Mouse (Mus musculus) forebrain, embryonic 14.5 days (tissue): ENCODE results near the gene Nckap1l. TPM values are rescaled to one million over a fixed set of nuclear protein-coding genes. Genes with fewer than 3 reads are reported as not detected.

Experiments used
- ATAC-seq: fragments of 200-750 bp; cut with Nextera tagmentation; 2 replicates; pipeline ENCODE4 v1.8.0; 2017; ENCODE audit warnings: mild to moderate bottlenecking, moderate library complexity
- DNase-seq: peaks from one replicate; pipeline ENCODE4 v3.0.0-alpha.2; 2015; ENCODE audit warnings: low spot score
- H3K27ac ChIP-seq: fragments of 300-500 bp; sonication (generic); 2 replicates; pipeline ENCODE4 v1.5.1; 2014; ENCODE audit warnings: low read depth, mild to moderate bottlenecking, control low read depth, low read length, moderate library complexity
- H3K27me3 ChIP-seq: fragments of 300-500 bp; sonication (generic); replicated peaks from 2 replicates; pipeline ENCODE4 v1.6.1; 2014; ENCODE audit warnings: low read length, control low read depth, mixed read lengths; ENCODE audit not compliant: control insufficient read depth, insufficient read depth
- H3K36me3 ChIP-seq: fragments of 300-500 bp; sonication (generic); 2 replicates; pipeline ENCODE4 v1.6.1; 2014; ENCODE audit warnings: low read length, control low read depth; ENCODE audit not compliant: control insufficient read depth, insufficient read depth
- H3K4me1 ChIP-seq: fragments of 300-500 bp; sonication (generic); 2 replicates; pipeline ENCODE4 v1.6.1; 2014; ENCODE audit warnings: antibody characterized with exemption, low read length, control low read depth; ENCODE audit not compliant: control insufficient read depth, insufficient read depth
- H3K4me2 ChIP-seq: fragments of 300-500 bp; sonication (generic); 2 replicates; pipeline ENCODE4 v1.6.1; 2014; ENCODE audit warnings: mild to moderate bottlenecking, control low read depth, low read length
- H3K4me3 ChIP-seq: fragments of 300-500 bp; sonication (generic); 2 replicates; pipeline ENCODE4 v1.5.1; 2014; ENCODE audit warnings: low read depth, low read length, control low read depth
- H3K9ac ChIP-seq: fragments of 300-500 bp; sonication (generic); 2 replicates; pipeline ENCODE4 v1.6.1; 2014; ENCODE audit warnings: mild to moderate bottlenecking, low read length, control low read depth, moderate library complexity
- H3K9me3 ChIP-seq: fragments of 300-500 bp; sonication (generic); replicated peaks from 2 replicates; pipeline ENCODE4 v1.6.1; 2016; ENCODE audit warnings: low read length, control low read depth, mixed read lengths; ENCODE audit not compliant: control insufficient read depth
- WGBS: fragments of 180-500 bp; shearing (Covaris S2); extraction: QIAGEN DNeasy Blood & Tissue Kit; methylation state at CpG from one replicate; pipeline ENCODE4 v1.1.7; 2014; 5-methylcytosine and 5-hydroxymethylcytosine counted together
- polyA plus RNA-seq: library from polyadenylated mRNA; unstranded; fragments of >200 nt; fragmentation: Nextera tagmentation; extraction: Ambion mirVana; gene quantifications from 2 replicates; pipeline ENCODE4 v1.2.1, GENCODE M21; 2014

Nckap1l gene
- polyA plus RNA-seq, 1 experiment from 2014 or later = 1.9 TPM

- WGBS = 57% methylated on average over 1 of the region's 1 CpGs
- H3K4me1 ChIP-seq = peaks cover 12% of the 10 kb centered on the region; the same call in 1 of the 2 replicates
- H3K4me3 ChIP-seq = no peak overlapping the region
- H3K9ac ChIP-seq = no peak overlapping the region
- DNase-seq (no peak), ATAC-seq (no peak)
- no peaks in the 10 kb centered on the region for H3K36me3 ChIP-seq
- H3K27me3 ChIP-seq = no peaks in the 10 kb centered on the region
- H3K27ac ChIP-seq = no peak overlapping the region
- no peak overlapping the region for H3K4me2 ChIP-seq
- no peaks in the 10 kb centered on the region for H3K9me3 ChIP-seq
These were observed 33.1 kb downstream of the Nckap1l start for GRCm38 (mm10) chr15:103486658-103487057.

DNA sequence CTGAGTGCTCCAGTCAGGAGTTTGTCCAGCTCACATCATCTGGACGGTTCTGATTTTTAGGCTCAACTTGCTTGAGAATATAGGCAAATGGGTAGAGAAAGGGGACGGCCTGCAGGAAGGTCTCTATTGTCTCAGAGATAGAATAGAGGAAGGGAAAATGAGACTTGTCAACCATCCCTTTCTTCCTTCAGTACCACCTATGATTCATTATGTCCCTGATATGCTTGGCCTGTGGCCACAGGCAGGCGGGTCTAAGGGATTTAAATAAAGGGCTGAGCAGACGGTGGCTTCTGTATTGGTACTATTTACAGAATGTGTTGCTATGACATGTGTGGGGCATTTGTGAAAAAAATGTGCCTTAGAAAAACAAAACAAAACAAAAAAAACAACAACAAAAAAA lies 34.7 kb downstream of the Nckap1l start:
- H3K9me3 ChIP-seq = no peaks in the 10 kb centered on the region
- ATAC-seq = no peak

GRCm38 (mm10) chr15:103496204-103497140 lies 42.9 kb downstream of the Nckap1l start:
- WGBS = 52% methylated on average over 10 of the region's 10 CpGs
- H3K27ac ChIP-seq = no peak overlapping the region
- H3K27me3 ChIP-seq = no peaks in the 10 kb centered on the region
- DNase-seq (no peak), ATAC-seq (0 out of 2 replicates have a peak, but pooled peaks have one; percentile 26)
- peaks cover 14% of the 10 kb centered on the region for H3K4me1 ChIP-seq
- no peak overlapping the region for H3K9ac ChIP-seq
- no peaks in the 10 kb centered on the region for H3K36me3 ChIP-seq
- H3K9me3 ChIP-seq = no peaks in the 10 kb centered on the region
- no peak overlapping the region for H3K4me2 ChIP-seq
- H3K4me3 ChIP-seq = no peak overlapping the region

More for the DNA sequence above, 34.7 kb downstream of the Nckap1l start:
- H3K36me3 ChIP-seq = no peaks in the 10 kb centered on the region
- H3K27me3 ChIP-seq = no peaks in the 10 kb centered on the region
- no peak overlapping the region for H3K4me3 ChIP-seq
- no peak for DNase-seq
- no peak overlapping the region for H3K9ac ChIP-seq
- peaks cover 12% of the 10 kb centered on the region; the same call in 1 of the 2 replicates for H3K4me1 ChIP-seq
- no peak overlapping the region for H3K4me2 ChIP-seq
- WGBS = 39% methylated on average over 4 of the region's 4 CpGs
- no peak overlapping the region for H3K27ac ChIP-seq

DNA sequence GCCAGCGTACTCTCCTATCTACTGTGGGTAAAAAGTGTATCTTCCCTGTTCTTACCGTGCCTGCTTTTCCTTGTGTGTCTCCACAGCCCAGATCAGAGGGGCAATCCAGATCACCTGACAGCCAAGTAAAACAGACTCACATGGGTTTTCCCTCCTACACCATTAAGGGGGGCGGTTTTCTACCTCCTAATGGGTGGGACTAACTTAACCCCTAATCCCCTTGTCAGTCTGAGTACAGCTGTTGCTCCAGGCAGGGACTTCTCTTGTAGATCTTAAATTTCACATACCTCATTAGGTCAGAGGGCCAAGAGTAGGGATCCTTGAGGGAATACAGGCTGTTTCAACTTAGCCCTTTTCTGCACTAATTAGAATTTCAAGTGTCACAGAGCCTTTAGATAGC lies 44.6 kb downstream of the Nckap1l start:
- DNase-seq = no peak

GRCm38 (mm10) chr15:103500723-103501122 lies 47.1 kb downstream of the Nckap1l start:
- Histone ChIP-seq H3K4me2 (no peak overlapping the region), H3K36me3 (no peaks in the 10 kb centered on the region), H3K4me1 (peaks cover 22% of the 10 kb centered on the region), H3K27me3 (0 out of 2 replicates have a peak, but pooled peaks cover 2% of the 10 kb centered on the region), H3K9me3 (no peaks in the 10 kb centered on the region), H3K27ac (no peak overlapping the region), H3K4me3 (no peak overlapping the region), H3K9ac (no peak overlapping the region)
- ATAC-seq (no peak), DNase-seq (no peak)
- WGBS = 79% methylated on average over 1 of the region's 1 CpGs

More for the DNA sequence above, 44.6 kb downstream of the Nckap1l start:
- no peak overlapping the region for H3K27ac ChIP-seq
- H3K27me3 ChIP-seq = no peaks in the 10 kb centered on the region
- no peak overlapping the region for H3K4me2 ChIP-seq
- no peak for ATAC-seq
- peaks cover 14% of the 10 kb centered on the region for H3K4me1 ChIP-seq
- H3K4me3 ChIP-seq = no peak overlapping the region
- no peaks in the 10 kb centered on the region for H3K36me3 ChIP-seq
- WGBS = 23% methylated on average over 3 of the region's 3 CpGs
- no peaks in the 10 kb centered on the region for H3K9me3 ChIP-seq
- H3K9ac ChIP-seq = no peak overlapping the region

DNA sequence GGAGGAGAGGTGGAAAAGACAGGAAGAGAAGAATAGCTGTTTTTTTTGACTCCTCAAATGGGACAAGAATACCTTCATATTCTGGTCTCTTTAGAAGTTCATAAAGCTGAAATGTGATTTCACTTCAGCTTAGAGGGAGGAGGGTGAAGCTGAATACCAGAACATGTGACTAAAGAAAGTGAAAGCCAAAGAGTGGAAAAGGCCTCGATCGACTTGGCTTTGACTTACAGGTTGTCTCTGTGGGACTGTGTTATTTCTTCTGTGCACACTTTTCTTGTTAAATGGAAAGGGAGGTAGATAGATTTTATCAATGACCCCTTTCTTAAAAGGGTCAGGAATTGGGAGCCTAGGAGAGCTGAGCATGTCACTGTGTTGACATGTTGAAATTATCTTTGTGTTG lies 47.6 kb downstream of the Nckap1l start:
- peaks cover 26% of the 10 kb centered on the region for H3K4me1 ChIP-seq
- no peaks in the 10 kb centered on the region for H3K9me3 ChIP-seq
- ATAC-seq (no peak), DNase-seq (no peak)
- no peak overlapping the region for H3K4me3 ChIP-seq
- no peak overlapping the region for H3K9ac ChIP-seq
- no peaks in the 10 kb centered on the region for H3K36me3 ChIP-seq
- no peak overlapping the region for H3K27ac ChIP-seq
- H3K4me2 ChIP-seq = no peak overlapping the region
- H3K27me3 ChIP-seq = 0 out of 2 replicates have a peak, but pooled peaks cover 2% of the 10 kb centered on the region
- 70% methylated on average over 2 of the region's 2 CpGs for WGBS

- under 1% methylated on average over 54 of the region's 63 CpGs for WGBS
- H3K27me3 ChIP-seq = 0 out of 2 replicates have a peak, but pooled peaks cover 2% of the 10 kb centered on the region
- peaks cover 21% of the 10 kb centered on the region for H3K4me1 ChIP-seq
- H3K36me3 ChIP-seq = no peaks in the 10 kb centered on the region
- peak; percentile 79 for DNase-seq
- H3K9me3 ChIP-seq = no peaks in the 10 kb centered on the region
- H3K4me2 ChIP-seq = peak within 1 kb of the TSS; percentile 87
- ATAC-seq = peak; percentile 91
- H3K27ac ChIP-seq = peak within 1 kb of the TSS; percentile 71
- peak within 1 kb of the TSS; percentile 62 for H3K4me3 ChIP-seq
- H3K9ac ChIP-seq = peak within 1 kb of the TSS; percentile 91
These were observed 49.0 kb downstream of the Nckap1l start, which contains the start of gene Pde1b for GRCm38 (mm10) chr15:103502435-103503250. Pde1b (plus strand) TSS chr15:103503034.

- Histone ChIP-seq H3K9ac (peak overlapping the region; percentile 91), H3K4me2 (peak overlapping the region; percentile 87), H3K27ac (peak overlapping the region; percentile 71), H3K4me1 (peaks cover 17% of the 10 kb centered on the region), H3K4me3 (peak overlapping the region; percentile 62), H3K36me3 (no peaks in the 10 kb centered on the region), H3K27me3 (0 out of 2 replicates have a peak, but pooled peaks cover 2% of the 10 kb centered on the region), H3K9me3 (no peaks in the 10 kb centered on the region)
- ATAC-seq (peak; percentile 75), DNase-seq (no peak)
- WGBS = 1% methylated on average over 15 of the region's 15 CpGs
These were observed 49.6 kb downstream of the Nckap1l start for GRCm38 (mm10) chr15:103503251-103503600.
